In genomic region chr7:4996934-4997333, GRCm38 (mm10) we compare ENCODE assay signal across 10 mouse cellular contexts. TPM values are rescaled to one million over a fixed set of nuclear protein-coding genes. Genes with fewer than 3 reads are reported as not detected.
DNase-seq lines count a peak whose midpoint lies in the region; ATAC-seq and TF ChIP-seq lines count a peak whose summit lies in the region.
"Had no signal": no experiment of that assay in that cellular context is flagged by ENCODE, and none has a peak within 500 bp of the region (broad histone marks: within the 10 kb centered on the region; RNA-seq: fewer than 3 reads in every experiment).

No protein-coding gene starts in this region.

- H3K4me1 ChIP-seq in heart, postnatal 0 days (ENCODE audit: control insufficient read depth, insufficient read depth): peaks cover 12% of the 10 kb centered on the region
- peaks cover 18% of the 10 kb centered on the region; the same call in 1 of the 2 replicates for H3K4me1 ChIP-seq in hindbrain, embryonic 11.5 days (replicated peaks; ENCODE audit: control insufficient read depth, insufficient read depth, low read length)
- H3K4me1 ChIP-seq in midbrain, embryonic 14.5 days (ENCODE audit: control insufficient read depth, insufficient read depth, low read length): peaks cover 22% of the 10 kb centered on the region

- TF ChIP-seq CTCF in heart, postnatal 0 days (IDR thresholded peaks at IDR 0.05; ENCODE audit: low read depth): no peak
- TF ChIP-seq CTCF in Patski (IDR thresholded peaks at IDR 0.05): no peak

- peak overlapping the region; percentile 65 for H3K27ac ChIP-seq in heart, postnatal 0 days (ENCODE audit: low read depth)
- no peak overlapping the region for H3K27ac ChIP-seq in hindbrain, embryonic 11.5 days (ENCODE audit: low read depth, low read length)
- H3K27ac ChIP-seq in midbrain, embryonic 14.5 days (replicated peaks; ENCODE audit: low read depth, low read length): peak overlapping the region; percentile 89; the same call in 1 of the 2 replicates

- ATAC-seq in heart, postnatal 0 days (ENCODE audit: insufficient read depth, low read depth): no peak
- peak; percentile 41 for ATAC-seq in Patski
- no peak for ATAC-seq in hindbrain, embryonic 11.5 days (ENCODE audit: low FRiP score)
- ATAC-seq in midbrain, embryonic 14.5 days (ENCODE audit: low FRiP score, low TSS enrichment): no peak

- in situ Hi-C loops in Patski (cut with MboI; ENCODE audit: low pct_unique_long_range_greater_than_20kb): no loop called here

- H3K4me3 ChIP-seq in heart, postnatal 0 days (ENCODE audit: low read depth, low read length): peak overlapping the region; percentile 68; the same call in 1 of the 2 replicates
- H3K4me3 ChIP-seq in hindbrain, embryonic 11.5 days (ENCODE audit: low read depth, low read length): peak overlapping the region; percentile 67
- peak overlapping the region; percentile 81 for H3K4me3 ChIP-seq in midbrain, embryonic 14.5 days (replicated peaks; ENCODE audit: low read depth, low read length)

- DNase-seq in heart, postnatal 0 days (ENCODE audit: low spot score): no peak
- DNase-seq in heart, adult 8-10 months (ENCODE audit: low spot score): no peak
- no peak for DNase-seq in Patski (ENCODE audit: low read depth, low spot score)
- no peak for DNase-seq in hindbrain, embryonic 11.5 days (ENCODE audit: low spot score)
- DNase-seq in midbrain, embryonic 14.5 days: no peak
- DNase-seq in urinary bladder, adult 2 months (ENCODE audit: low spot score): no peak
- DNase-seq in spleen, adult 18-20 months: no peak
- no peak for DNase-seq in embryo, embryonic 10 days (ENCODE audit: low spot score)
- DNase-seq: right cerebral cortex, postnatal 25 days had no signal

- TF ChIP-seq EP300 in heart, postnatal 0 days (IDR thresholded peaks at IDR 0.05; ENCODE audit: low read depth): no peak

- no peaks in the 10 kb centered on the region for H3K9me3 ChIP-seq in heart, postnatal 0 days (replicated peaks; ENCODE audit: control insufficient read depth, low read length)
- no peaks in the 10 kb centered on the region for H3K9me3 ChIP-seq in hindbrain, embryonic 11.5 days (ENCODE audit: control insufficient read depth, low read length)
- no peaks in the 10 kb centered on the region for H3K9me3 ChIP-seq in midbrain, embryonic 14.5 days (ENCODE audit: control insufficient read depth, low read length)

- POLR2A ChIA-PET in Patski (lab: Charles Lee): interaction anchor here (0.6 to 1.5 kb wide), 4 partner anchors 18 to 88 kb away, joined by 3 to 5 read pairs (median 4); partner anchors contain the start of genes Fiz1, Gm44973 and Zfp580

- H3K4me2 ChIP-seq in heart, postnatal 0 days (ENCODE audit: low read depth, low read length): peak overlapping the region; percentile 98
- H3K4me2 ChIP-seq in hindbrain, embryonic 11.5 days (replicated peaks; ENCODE audit: low read depth, low read length): peak overlapping the region; percentile 71
- H3K4me2 ChIP-seq in midbrain, embryonic 14.5 days (ENCODE audit: low read length): peak overlapping the region; percentile 94

- H3K9ac ChIP-seq in heart, postnatal 0 days (replicated peaks; ENCODE audit: low read depth, low read length): no peak overlapping the region
- peak overlapping the region; percentile 87; the same call in 1 of the 2 replicates for H3K9ac ChIP-seq in hindbrain, embryonic 11.5 days (ENCODE audit: low read depth, low read length)
- H3K9ac ChIP-seq in midbrain, embryonic 14.5 days (replicated peaks; ENCODE audit: low read length): peak overlapping the region; percentile 94

- 42% methylated on average over 5 of the region's 8 CpGs for WGBS in heart, postnatal 0 days
- WGBS in hindbrain, embryonic 11.5 days: 74% methylated on average over 6 of the region's 8 CpGs
- WGBS in midbrain, embryonic 14.5 days: 67% methylated on average over 7 of the region's 8 CpGs

- 0 out of 2 replicates have a peak, but pooled peaks cover 8% of the 10 kb centered on the region for H3K27me3 ChIP-seq in heart, postnatal 0 days (ENCODE audit: control insufficient read depth, insufficient read depth, low read length)
- H3K27me3 ChIP-seq in Patski: no peaks in the 10 kb centered on the region
- H3K27me3 ChIP-seq in hindbrain, embryonic 11.5 days (ENCODE audit: control insufficient read depth, insufficient read depth, low read length): peaks cover 19% of the 10 kb centered on the region
- H3K27me3 ChIP-seq in midbrain, embryonic 14.5 days (ENCODE audit: control insufficient read depth, insufficient read depth, low read length): no peaks in the 10 kb centered on the region

- H3K36me3 ChIP-seq in heart, postnatal 0 days (replicated peaks; ENCODE audit: control insufficient read depth, insufficient read depth, low read length): peaks cover 14% of the 10 kb centered on the region
- H3K36me3 ChIP-seq in hindbrain, embryonic 11.5 days (ENCODE audit: control insufficient read depth, insufficient read depth, low read length): no peaks in the 10 kb centered on the region
- H3K36me3 ChIP-seq in midbrain, embryonic 14.5 days (ENCODE audit: control insufficient read depth, insufficient read depth, low read length): peaks cover 25% of the 10 kb centered on the region

- CTCF ChIA-PET in Patski (lab: Charles Lee): interaction anchor here (0.8 to 1.5 kb wide), 5 partner anchors 10 to 63 kb away, joined by 3 to 7 read pairs (median 4); partner anchors contain the start of genes Fiz1, Zfp524 and Zfp580

RNA-seq across cellular contexts. Expression of gene Zfp579, which starts 1.0 kb away (rescaled TPM):
- total RNA-seq in heart, postnatal 0 days (2014; rRNA removed; ENCODE audit: low replicate concordance): 8.3 and 15.0 TPM in 2 replicates
- 25.4 and 30.6 TPM in 2 replicates for polyA plus RNA-seq in heart, postnatal 0 days (2015; fragmentation: Nextera tagmentation; extraction: Ambion mirVana)
- total RNA-seq in heart, adult 8-10 months (2022): 10 to 100 TPM in 3 of 4 experiments, 1 to 10 TPM in 1; 9.7 to 19.8 (median 11.8) TPM
- polyA plus RNA-seq in Patski (2021): 25.1 TPM
- polyA plus RNA-seq in hindbrain, embryonic 11.5 days (2014; fragmentation: Nextera tagmentation; extraction: Ambion mirVana): 45.0 and 61.0 TPM in 2 replicates
- 69.3 and 76.5 TPM in 2 replicates for polyA plus RNA-seq in midbrain, embryonic 14.5 days (2014; fragmentation: Nextera tagmentation; extraction: Ambion mirVana)
- polyA plus RNA-seq in urinary bladder, adult 2 months (2012; rRNA removed): 35.6 and 38.2 TPM in 2 replicates

RNA-seq across cellular contexts. Expression of gene Zfp524, which starts 17.3 kb away (rescaled TPM):
- total RNA-seq in heart, postnatal 0 days (2014; rRNA removed; ENCODE audit: low replicate concordance): 11.0 and 15.6 TPM in 2 replicates
- polyA plus RNA-seq in heart, postnatal 0 days (2015; fragmentation: Nextera tagmentation; extraction: Ambion mirVana): 12.5 and 15.1 TPM in 2 replicates
- total RNA-seq in heart, adult 8-10 months (2022): 10 to 100 TPM in 2 of 4 experiments, 1 to 10 TPM in 2; 7.2 to 12.1 (median 9.5) TPM
- 11.0 TPM for polyA plus RNA-seq in Patski (2021)
- polyA plus RNA-seq in hindbrain, embryonic 11.5 days (2014; fragmentation: Nextera tagmentation; extraction: Ambion mirVana): 7.5 and 10.6 TPM in 2 replicates
- 8.4 and 9.4 TPM in 2 replicates for polyA plus RNA-seq in midbrain, embryonic 14.5 days (2014; fragmentation: Nextera tagmentation; extraction: Ambion mirVana)
- polyA plus RNA-seq in urinary bladder, adult 2 months (2012; rRNA removed): 25.1 and 25.4 TPM in 2 replicates

RNA-seq across cellular contexts. Expression of gene Fiz1, which starts 17.6 kb away (rescaled TPM):
- 37.2 and 56.9 TPM in 2 replicates for total RNA-seq in heart, postnatal 0 days (2014; rRNA removed; ENCODE audit: low replicate concordance)
- 14.4 and 14.7 TPM in 2 replicates for polyA plus RNA-seq in heart, postnatal 0 days (2015; fragmentation: Nextera tagmentation; extraction: Ambion mirVana)
- 10 to 100 TPM; 15.2 to 25.9 (median 17.5) TPM for total RNA-seq in heart, adult 8-10 months (2022)
- 31.6 TPM for polyA plus RNA-seq in Patski (2021)
- polyA plus RNA-seq in hindbrain, embryonic 11.5 days (2014; fragmentation: Nextera tagmentation; extraction: Ambion mirVana): 38.2 and 43.2 TPM in 2 replicates
- 36.2 and 38.0 TPM in 2 replicates for polyA plus RNA-seq in midbrain, embryonic 14.5 days (2014; fragmentation: Nextera tagmentation; extraction: Ambion mirVana)
- polyA plus RNA-seq in urinary bladder, adult 2 months (2012; rRNA removed): 19.5 and 22.8 TPM in 2 replicates

RNA-seq across cellular contexts. Expression of gene Gm44973, which starts 18.4 kb away (rescaled TPM):
- not detected in 2 replicates for total RNA-seq in heart, postnatal 0 days (2014; rRNA removed; ENCODE audit: low replicate concordance)
- polyA plus RNA-seq in heart, postnatal 0 days (2015; fragmentation: Nextera tagmentation; extraction: Ambion mirVana): 0.75 and 1.1 TPM in 2 replicates
- total RNA-seq in heart, adult 8-10 months (2022): not detected
- polyA plus RNA-seq in Patski (2021): 1.3 TPM
- polyA plus RNA-seq in hindbrain, embryonic 11.5 days (2014; fragmentation: Nextera tagmentation; extraction: Ambion mirVana): 0.19 and 1.8 TPM in 2 replicates
- polyA plus RNA-seq in midbrain, embryonic 14.5 days (2014; fragmentation: Nextera tagmentation; extraction: Ambion mirVana): 1.3 TPM in 1 of 2 replicates, not detected in the other
- polyA plus RNA-seq in urinary bladder, adult 2 months (2012; rRNA removed): 0.25 TPM in 1 of 2 replicates, not detected in the other
- polyA plus RNA-seq: brain, embryonic 14.5 days had no signal

RNA-seq across cellular contexts. Expression of gene Zfp865, which starts 23.2 kb away (rescaled TPM):
- 17.6 and 24.9 TPM in 2 replicates for total RNA-seq in heart, postnatal 0 days (2014; rRNA removed; ENCODE audit: low replicate concordance)
- polyA plus RNA-seq in heart, postnatal 0 days (2015; fragmentation: Nextera tagmentation; extraction: Ambion mirVana): 1.8 and 2.0 TPM in 2 replicates
- 10 to 100 TPM; 11.5 to 13.3 (median 12.8) TPM for total RNA-seq in heart, adult 8-10 months (2022)
- 33.9 TPM for polyA plus RNA-seq in Patski (2021)
- polyA plus RNA-seq in hindbrain, embryonic 11.5 days (2014; fragmentation: Nextera tagmentation; extraction: Ambion mirVana): 5.7 and 8.6 TPM in 2 replicates
- polyA plus RNA-seq in midbrain, embryonic 14.5 days (2014; fragmentation: Nextera tagmentation; extraction: Ambion mirVana): 6.8 and 8.3 TPM in 2 replicates
- 18.8 and 27.1 TPM in 2 replicates for polyA plus RNA-seq in urinary bladder, adult 2 months (2012; rRNA removed)
